Mouse (Mus musculus) CH12.LX (cell line): ENCODE results near the gene Traip. TPM values are rescaled to one million over a fixed set of nuclear protein-coding genes. Genes with fewer than 3 reads are reported as not detected.

Experiments
- DNase-seq: peaks from one replicate; pipeline ENCODE4 v3.0.0-alpha.2; 2013; ENCODE audit errors: extremely low read depth
- H3K27ac ChIP-seq: 2 replicates; pipeline ENCODE4 v1.5.1; 2012; ENCODE audit warnings: low read depth, mild to moderate bottlenecking, control low read depth, moderate library complexity; ENCODE audit not compliant: insufficient read depth
- H3K27me3 ChIP-seq: replicated peaks from 2 replicates; pipeline ENCODE3; 2012; ENCODE audit warnings: inconsistent platforms
- H3K36me3 ChIP-seq, 2 experiments: replicated peaks in 1 of 2; 2 replicates each; pipeline versions ENCODE3 to v1.6.1; 2012; ENCODE audit warnings: inconsistent platforms in 1 of 2, low read length in 1 of 2, mild to moderate bottlenecking in 1 of 2, mixed read lengths in 1 of 2, moderate library complexity in 1 of 2; ENCODE audit not compliant: control insufficient read depth in 1 of 2, insufficient read depth in 1 of 2
- H3K4me1 ChIP-seq, 2 experiments: 2 replicates each; pipeline ENCODE4 v1.6.1; 2012; ENCODE audit warnings: inconsistent platforms in 1 of 2, moderate library complexity in 1 of 2; ENCODE audit not compliant: insufficient read depth in 2 of 2, control insufficient read depth in 1 of 2
- H3K4me2 ChIP-seq: 2 replicates; pipeline ENCODE4 v1.6.1; 2012; ENCODE audit warnings: low read depth, mild to moderate bottlenecking, control low read depth; ENCODE audit not compliant: poor library complexity, insufficient read depth, severe bottlenecking
- H3K4me3 ChIP-seq, 3 experiments: fragments of 150-350 bp in 1 of 3; sonication (generic) in 1 of 3; replicated peaks in 1 of 3; 2 replicates each; pipeline versions ENCODE3 to v1.5.1; 2011 to 2012; ENCODE audit warnings: low read depth in 2 of 3, low read length in 2 of 3, mild to moderate bottlenecking in 2 of 3, moderate library complexity in 2 of 3, control low read depth in 1 of 3, improper control_type of control experiment in 1 of 3, inconsistent platforms in 1 of 3, mixed read lengths in 1 of 3; ENCODE audit not compliant: poor library complexity in 1 of 3
- H3K79me2 ChIP-seq: replicated peaks from 2 replicates; pipeline ENCODE4 v1.6.1; 2012; ENCODE audit warnings: mild to moderate bottlenecking, moderate library complexity; ENCODE audit not compliant: control insufficient read depth, poor library complexity, insufficient read depth, severe bottlenecking; ENCODE audit errors: extremely low read depth
- H3K9ac ChIP-seq: 2 replicates; pipeline ENCODE4 v1.6.1; 2012; ENCODE audit warnings: low read depth, mild to moderate bottlenecking, control low read depth, moderate library complexity; ENCODE audit not compliant: insufficient read depth
- H3K9me3 ChIP-seq: replicated peaks from 2 replicates; pipeline ENCODE3; 2012; ENCODE audit warnings: low read length, inconsistent platforms, mixed read lengths
- BHLHE40 ChIP-seq: IDR thresholded peaks from 2 replicates; pipeline ENCODE4 v1.6.1; 2011; ENCODE audit warnings: mild to moderate bottlenecking, low read depth, low read length, improper control_type of control experiment
- ELF1 ChIP-seq: IDR thresholded peaks from 2 replicates; pipeline ENCODE4 v1.6.1; 2014; ENCODE audit warnings: low read depth, mild to moderate bottlenecking, inconsistent platforms, low read length, improper control_type of control experiment
- EP300 ChIP-seq: IDR thresholded peaks from 2 replicates; pipeline ENCODE4 v1.6.1; 2011; ENCODE audit warnings: low read length, improper control_type of control experiment
- ETS1 ChIP-seq: conservative IDR thresholded peaks from 2 replicates; pipeline ENCODE4 v1.6.1; 2012; ENCODE audit warnings: low read depth, mild to moderate bottlenecking, inconsistent platforms, low read length, improper control_type of control experiment, moderate library complexity
- IRF4 ChIP-seq: IDR thresholded peaks from 2 replicates; pipeline ENCODE4 v1.6.1; 2014; ENCODE audit warnings: low read depth, mild to moderate bottlenecking, inconsistent platforms, low read length, improper control_type of control experiment
- KAT2A ChIP-seq: IDR thresholded peaks from 2 replicates; pipeline ENCODE4 v1.6.1; 2012; ENCODE audit warnings: low read length, improper control_type of control experiment, inconsistent platforms; ENCODE audit not compliant: insufficient replicate concordance
- MAFK ChIP-seq: IDR thresholded peaks from 2 replicates; pipeline ENCODE4 v1.6.1; 2011; ENCODE audit warnings: low read length, improper control_type of control experiment; ENCODE audit not compliant: insufficient replicate concordance
- MEF2A ChIP-seq: IDR thresholded peaks from 2 replicates; pipeline ENCODE4 v1.6.1; 2014; ENCODE audit warnings: low read depth, mild to moderate bottlenecking, inconsistent platforms, low read length, improper control_type of control experiment, borderline replicate concordance
- MXI1 ChIP-seq: IDR thresholded peaks from 2 replicates; pipeline ENCODE4 v1.6.1; 2011; ENCODE audit warnings: mild to moderate bottlenecking, low read depth, low read length, improper control_type of control experiment
- RAD21 ChIP-seq: IDR thresholded peaks from 2 replicates; pipeline ENCODE4 v1.6.1; 2011; ENCODE audit warnings: low read depth, mild to moderate bottlenecking, low read length, improper control_type of control experiment, moderate library complexity
- RCOR1 ChIP-seq: conservative IDR thresholded peaks from 2 replicates; pipeline ENCODE4 v1.6.1; 2012; ENCODE audit warnings: low read depth, mild to moderate bottlenecking, inconsistent platforms, low read length, improper control_type of control experiment
- SIN3A ChIP-seq: IDR thresholded peaks from 2 replicates; pipeline ENCODE4 v1.6.1; 2012; ENCODE audit warnings: low read length, improper control_type of control experiment, inconsistent platforms
- TBP ChIP-seq: conservative IDR thresholded peaks from 2 replicates; pipeline ENCODE4 v1.6.1; 2011; ENCODE audit warnings: low read depth, low read length, improper control_type of control experiment
- TCF12 ChIP-seq: IDR thresholded peaks from 2 replicates; pipeline ENCODE4 v1.6.1; 2014; ENCODE audit warnings: low read depth, mild to moderate bottlenecking, inconsistent platforms, low read length, improper control_type of control experiment
- UBTF ChIP-seq: IDR thresholded peaks from 2 replicates; pipeline ENCODE4 v1.6.1; 2012; ENCODE audit warnings: low read depth, mild to moderate bottlenecking, inconsistent platforms, low read length, improper control_type of control experiment, moderate library complexity
- USF1 ChIP-seq: IDR thresholded peaks from 2 replicates; pipeline ENCODE4 v1.6.1; 2014; ENCODE audit warnings: low read depth, mild to moderate bottlenecking, inconsistent platforms, low read length, improper control_type of control experiment
- USF2 ChIP-seq: conservative IDR thresholded peaks from 2 replicates; pipeline ENCODE4 v1.6.1; 2011; ENCODE audit warnings: low read depth, low read length, improper control_type of control experiment
- ZC3H11A ChIP-seq: IDR thresholded peaks from 2 replicates; pipeline ENCODE4 v1.6.1; 2012; ENCODE audit warnings: low read depth, mild to moderate bottlenecking, inconsistent platforms, low read length, improper control_type of control experiment
- ZMIZ1 ChIP-seq: IDR thresholded peaks from 2 replicates; pipeline ENCODE4 v1.6.1; 2012; ENCODE audit warnings: low read depth, mild to moderate bottlenecking, inconsistent platforms, low read length, improper control_type of control experiment
- dilution Hi-C: fragments of 300-500 bp; cut with MboI; formaldehyde crosslinking; loops from 2 replicates; pipeline ENCODE4 v1.14.3; 2020; ENCODE audit warnings: low sequenced_read_pairs; ENCODE audit not compliant: extremely low pct_unique_long_range_greater_than_20kb, extremely low pct_ligation_motif_present
- in situ Hi-C: fragments of 300-500 bp; cut with MboI; formaldehyde crosslinking; loops from 3 replicates; pipeline ENCODE4 v1.14.3; 2019; ENCODE audit warnings: low sequenced_read_pairs, low pct_ligation_motif_present, low pct_unique_long_range_greater_than_20kb, mixed read lengths
- polyA plus RNA-seq: library from polyadenylated mRNA; unstranded; fragments of >175 nt; gene quantifications from 2 replicates; pipeline ENCODE4 v1.2.1, GENCODE M21; 2012; ENCODE audit warnings: low read depth; ENCODE audit not compliant: insufficient read length
- total RNA-seq, 2 experiments: library from RNA; depleted of rRNA; stranded (reverse); fragments of 300-350 nt in 1 of 2; fragments of >200 nt in 1 of 2; gene quantifications; 2 replicates each; pipeline ENCODE4 v1.2.3; 2012 to 2014

Gene Traip
- total and polyA plus RNA-seq, 3 experiments, result 21.6 to 33.0 (median 25.6) TPM

DNA sequence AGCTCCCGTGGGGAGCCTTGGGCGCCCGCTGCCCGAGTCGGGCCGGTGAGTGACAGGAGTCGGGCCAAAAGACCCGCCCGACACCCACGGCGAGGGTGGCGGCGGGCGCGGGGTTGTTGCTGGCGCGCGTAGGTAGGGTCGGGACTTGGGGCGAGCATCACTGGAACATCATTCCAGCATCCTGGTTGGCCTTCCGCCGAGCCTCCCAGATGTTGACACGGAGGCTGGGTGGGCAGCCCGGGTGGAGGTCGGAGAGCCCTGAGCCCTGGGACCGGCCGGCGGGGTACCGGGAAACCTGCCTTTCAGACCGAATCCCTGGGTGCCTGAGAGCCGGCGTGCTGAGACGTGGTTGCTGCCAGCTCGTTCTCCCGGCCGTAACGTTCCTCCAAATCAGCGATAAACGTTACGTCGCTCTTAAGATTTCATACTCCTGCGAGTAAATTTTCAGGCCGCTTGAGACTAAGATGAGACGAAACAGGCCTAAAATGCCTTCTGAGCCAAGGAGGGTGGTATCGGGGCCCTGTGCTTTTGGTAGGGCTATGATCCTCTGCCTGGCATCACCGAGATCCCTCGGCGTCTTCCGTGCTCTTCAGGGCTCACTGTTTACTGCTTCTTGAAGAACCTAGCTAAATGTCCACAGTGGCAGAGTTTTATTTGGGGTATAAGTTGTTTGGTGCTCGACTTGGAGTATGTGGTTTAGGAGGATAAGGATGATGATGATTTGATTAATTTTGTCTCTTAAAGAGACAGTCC lies 53.0 kb downstream of the Traip start:
- Histone ChIP-seq H3K4me1 (peaks cover 0 to 30% of the 10 kb centered on the region in 2 experiments; a peak in 2 of 4 replicates), H3K79me2 (peaks cover 45% of the 10 kb centered on the region), H3K9me3 (no peaks in the 10 kb centered on the region), H3K36me3 (peaks cover under 1 to 11% of the 10 kb centered on the region in 2 experiments), H3K4me2 (peak overlapping the region; percentile 45; the same call in 1 of the 2 replicates), H3K27me3 (no peaks in the 10 kb centered on the region), H3K4me3 (peak overlapping the region; percentile 64 to 96 (median 93)), H3K9ac (peak overlapping the region; percentile 92), H3K27ac (peak overlapping the region; percentile 12; the same call in 1 of the 2 replicates)
- peak; percentile 43; the same call in 1 of the 2 replicates for TF ChIP-seq SIN3A
- no peak for TF ChIP-seq TCF12
- no peak for TF ChIP-seq MEF2A
- no peak for TF ChIP-seq ELF1
- TF ChIP-seq MXI1, result no peak
- TF ChIP-seq UBTF, result 0 out of 2 replicates have a peak, but pooled peaks have one; percentile 14
- no peak for TF ChIP-seq BHLHE40
- no peak for TF ChIP-seq EP300
- TF ChIP-seq TBP, result no peak
- TF ChIP-seq USF1, result no peak
- no peak for TF ChIP-seq ZC3H11A
- no peak for TF ChIP-seq USF2
- DNase-seq, result no peak
- dilution Hi-C loops, result no loop called here
- in situ Hi-C loops, result no loop called here

DNA sequence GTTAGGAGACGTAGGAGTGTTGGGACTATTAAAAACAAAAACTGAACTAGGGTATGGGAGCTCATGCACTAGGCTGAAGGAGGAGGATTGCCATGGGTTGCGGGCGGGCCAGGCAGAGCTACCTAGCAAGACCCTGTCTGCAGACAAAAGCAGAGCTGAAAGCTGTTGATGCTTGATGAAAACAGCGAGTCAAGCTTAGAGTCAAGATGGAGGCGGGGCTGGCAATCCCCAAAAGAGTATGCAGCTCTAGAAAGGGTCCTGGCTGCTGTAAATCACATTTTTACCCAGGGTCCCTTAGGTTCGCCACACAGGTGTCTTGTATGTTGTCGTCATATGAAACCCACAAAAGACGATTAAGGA lies 53.6 kb downstream of the Traip start:
- H3K9ac ChIP-seq, result peak overlapping the region; percentile 92
- H3K4me1 ChIP-seq, result peaks cover 0 to 36% of the 10 kb centered on the region in 2 experiments; a peak in 2 of 4 replicates
- in situ Hi-C loops, result no loop called here
- no peak overlapping the region for H3K27ac ChIP-seq
- H3K4me2 ChIP-seq, result peak overlapping the region; percentile 45
- DNase-seq, result no peak
- TF ChIP-seq BHLHE40 (0 out of 2 replicates have a peak, but pooled peaks have one; percentile 11), MAFK (no peak), IRF4 (no peak), RCOR1 (no peak), RAD21 (no peak), KAT2A (no peak), ETS1 (no peak), ZMIZ1 (no peak)
- dilution Hi-C loops, result no loop called here
- H3K36me3 ChIP-seq, result peaks cover 2 to 15% of the 10 kb centered on the region in 2 experiments
- H3K4me3 ChIP-seq, result peak overlapping the region; percentile 64 to 96 (median 93)
- H3K27me3 ChIP-seq, result no peaks in the 10 kb centered on the region
- peaks cover 50% of the 10 kb centered on the region for H3K79me2 ChIP-seq
- no peaks in the 10 kb centered on the region for H3K9me3 ChIP-seq
